Mouse (Mus musculus) bone marrow, adult 2 months (tissue): ENCODE measurements around the gene Pacs1. TPM values are rescaled to one million over a fixed set of nuclear protein-coding genes. Genes with fewer than 3 reads are reported as not detected.

Experiments used
- H3K27ac ChIP-seq: fragments of 200-500 bp; 2 replicates; pipeline ENCODE4 v1.5.1; 2012; ENCODE audit warnings: low read depth, mild to moderate bottlenecking, control low read depth, inconsistent platforms, low read length; ENCODE audit not compliant: control insufficient read depth, poor library complexity, insufficient read depth
- H3K4me1 ChIP-seq: fragments of 200-500 bp; 2 replicates; pipeline ENCODE4 v1.6.1; 2011; ENCODE audit warnings: low read length; ENCODE audit not compliant: control insufficient read depth, insufficient read depth
- H3K4me3 ChIP-seq: fragments of 200-500 bp; replicated peaks from 2 replicates; pipeline ENCODE3; 2011; ENCODE audit warnings: mild to moderate bottlenecking, low read depth, low read length, control low read depth; ENCODE audit not compliant: control insufficient read depth
- CTCF ChIP-seq: fragments of 200-500 bp; IDR thresholded peaks from 2 replicates; pipeline ENCODE4 v1.5.1; 2011; ENCODE audit warnings: low read length, control low read depth; ENCODE audit not compliant: control insufficient read depth, insufficient read depth
- POLR2A ChIP-seq: fragments of 200-500 bp; IDR thresholded peaks from 2 replicates; pipeline ENCODE4 v1.6.1; 2011; ENCODE audit warnings: low read depth, mild to moderate bottlenecking, control low read depth, low read length, borderline replicate concordance; ENCODE audit not compliant: control insufficient read depth
- WGBS: fragments of 180-500 bp; shearing (Covaris S2); methylation state at CpG from one replicate; pipeline ENCODE4 v1.1.7; 2018; 5-methylcytosine and 5-hydroxymethylcytosine counted together
- polyA plus RNA-seq: library from polyadenylated mRNA; stranded (reverse); fragments of >200 nt; gene quantifications from 2 replicates; pipeline ENCODE4 v1.2.4, GENCODE M21; 2011; ENCODE audit warnings: low replicate concordance; ENCODE audit not compliant: missing spikeins, insufficient read depth, insufficient read length

Pacs1 gene
- polyA plus RNA-seq, 1 experiment, result 16.5 TPM

- H3K4me3 ChIP-seq, result no peak overlapping the region
- H3K4me1 ChIP-seq, result peaks cover 1% of the 10 kb centered on the region; the same call in 1 of the 2 replicates
- no peak overlapping the region for H3K27ac ChIP-seq
- 84% methylated on average over 18 of the region's 18 CpGs for WGBS
- TF ChIP-seq POLR2A, result no peak
Observed at GRCm38 (mm10) chr19:5107556-5108270, 165.2 kb downstream of the Pacs1 start.

GRCm38 (mm10) chr19:5106731-5107191, 166.2 kb downstream of the Pacs1 start, which contains the start of gene Rab1b:
Gene Rab1b (minus strand): TSS chr19:5107072.
- Histone ChIP-seq H3K4me1 (peaks cover 1% of the 10 kb centered on the region; the same call in 1 of the 2 replicates), H3K4me3 (peak within 1 kb of the TSS; percentile 82), H3K27ac (peak within 1 kb of the TSS; percentile 87)
- WGBS, result under 1% methylated on average over 46 of the region's 46 CpGs
- TF ChIP-seq CTCF, result no peak
- peak; percentile 51; the same call in 1 of the 2 replicates for TF ChIP-seq POLR2A

DNA sequence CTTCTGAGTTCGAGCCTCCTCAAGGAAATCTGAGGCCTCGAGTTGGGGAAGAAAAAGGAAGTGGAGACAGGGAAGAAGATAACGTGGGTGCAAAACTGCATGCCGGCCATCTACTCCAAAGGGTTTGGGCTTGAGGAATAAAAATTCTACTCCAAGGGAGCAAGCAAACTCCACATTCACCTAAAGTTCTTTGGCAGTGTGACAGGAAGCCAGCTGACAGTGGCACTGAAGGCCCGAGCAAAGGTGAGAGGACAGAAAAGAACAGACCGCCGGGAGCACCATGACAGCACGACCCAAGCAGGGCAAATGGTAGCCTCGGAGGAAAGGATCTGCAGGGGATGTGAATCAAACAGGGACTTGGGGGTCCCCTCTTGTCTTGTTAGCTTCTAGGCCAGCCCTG, 166.8 kb downstream of the Pacs1 start:
- peak overlapping the region; percentile 82 for H3K4me3 ChIP-seq
- WGBS, result under 1% methylated on average over 9 of the region's 9 CpGs
- H3K4me1 ChIP-seq, result peaks cover 1% of the 10 kb centered on the region; the same call in 1 of the 2 replicates
- H3K27ac ChIP-seq, result peak overlapping the region; percentile 87
- no peak for TF ChIP-seq POLR2A
- TF ChIP-seq CTCF, result no peak

GRCm38 (mm10) chr19:5098363-5099143, 174.4 kb downstream of the Pacs1 start, which contains the start of gene Cnih2:
Gene Cnih2 (minus strand): TSS chr19:5098521.
- 10% methylated on average over 45 of the region's 48 CpGs for WGBS
- TF ChIP-seq CTCF (no peak), POLR2A (no peak)
- Histone ChIP-seq H3K27ac (no peak within 1 kb of the TSS), H3K4me3 (no peak within 1 kb of the TSS), H3K4me1 (no peaks in the 10 kb centered on the region)

DNA sequence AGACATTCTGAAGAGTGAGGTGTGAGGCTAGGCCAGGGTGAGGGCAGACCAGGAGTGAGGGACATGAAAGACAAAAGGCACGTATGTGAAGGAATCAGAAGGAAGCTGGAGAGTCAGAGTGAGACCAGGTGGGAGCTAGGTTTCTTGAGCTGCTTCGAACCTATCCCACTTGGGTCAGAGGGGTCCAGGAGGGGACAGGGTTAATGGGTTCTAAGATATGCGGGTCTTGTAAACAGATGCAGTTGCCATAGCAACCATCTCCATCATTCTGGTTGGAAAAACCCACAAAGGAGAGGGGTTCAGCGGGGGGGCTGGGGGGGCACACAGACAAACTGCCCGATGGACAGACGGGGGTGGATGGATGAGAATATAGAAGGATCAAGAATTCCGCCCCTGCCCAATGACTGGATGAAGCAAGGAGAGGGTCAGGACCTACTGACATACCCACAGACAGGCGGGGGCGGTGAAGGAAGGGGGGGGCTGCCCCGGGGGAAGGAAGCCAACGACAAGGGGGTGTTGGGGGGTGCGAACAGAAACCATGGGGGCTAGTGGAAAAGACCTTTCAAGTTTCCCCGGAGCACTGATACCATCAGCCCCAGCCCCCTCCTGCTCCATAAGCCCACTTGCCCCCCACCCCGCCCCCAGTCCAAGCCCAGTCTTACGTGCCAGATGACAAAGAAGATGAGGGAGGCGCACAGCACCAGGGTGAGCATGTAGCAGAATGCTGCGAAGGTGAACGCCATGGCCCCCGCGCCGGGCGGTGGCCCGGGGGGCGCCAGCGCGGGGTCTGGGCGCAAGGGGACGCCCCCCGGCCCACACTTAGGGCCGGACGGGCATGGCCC, 175.2 kb downstream of the Pacs1 start:
- H3K4me3 ChIP-seq, result no peak overlapping the region
- 11% methylated on average over 31 of the region's 31 CpGs for WGBS
- no peaks in the 10 kb centered on the region for H3K4me1 ChIP-seq
- TF ChIP-seq POLR2A, result no peak
- no peak for TF ChIP-seq CTCF
- no peak overlapping the region for H3K27ac ChIP-seq

- TF ChIP-seq CTCF (no peak), POLR2A (no peak)
- no peak overlapping the region for H3K4me3 ChIP-seq
- H3K4me1 ChIP-seq, result no peaks in the 10 kb centered on the region
- WGBS, result 8% methylated on average over 9 of the region's 9 CpGs
- H3K27ac ChIP-seq, result no peak overlapping the region
Observed at GRCm38 (mm10) chr19:5095887-5096474, 176.9 kb downstream of the Pacs1 start.

DNA sequence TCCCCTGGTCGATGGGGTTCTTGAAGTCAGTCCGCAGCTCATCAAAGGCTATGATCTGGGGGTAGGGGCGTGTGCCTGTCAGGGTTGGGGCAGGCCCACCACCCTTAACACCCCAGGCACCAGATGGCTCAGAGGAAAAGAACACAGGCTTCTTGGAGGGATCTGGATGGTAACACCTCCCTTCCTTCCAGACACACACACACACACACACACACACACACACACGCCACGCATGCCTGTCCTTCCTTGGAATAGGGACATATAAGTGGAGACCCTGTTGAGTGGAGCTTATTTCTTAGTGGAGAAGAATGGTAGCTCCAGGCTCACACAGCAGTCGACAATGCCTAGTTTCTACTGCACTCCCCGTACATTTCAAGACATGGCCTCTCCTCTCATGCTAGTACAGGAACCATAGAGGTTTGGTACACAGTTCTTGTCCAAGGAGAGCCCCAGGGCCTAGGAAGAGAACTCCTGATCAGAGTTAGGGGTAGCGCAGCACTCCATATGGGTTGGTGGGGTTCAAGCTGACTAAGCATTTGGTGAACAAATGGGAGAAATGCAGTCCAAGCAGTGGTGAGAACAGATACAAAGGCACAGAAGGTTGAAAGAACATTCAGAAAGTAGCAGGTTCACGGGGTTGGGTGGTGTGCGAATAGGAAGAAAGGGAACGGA, 178.0 kb downstream of the Pacs1 start:
- Histone ChIP-seq H3K4me1 (no peaks in the 10 kb centered on the region), H3K4me3 (no peak overlapping the region), H3K27ac (no peak overlapping the region)
- TF ChIP-seq CTCF (no peak), POLR2A (no peak)
- WGBS, result 50% methylated on average over 11 of the region's 11 CpGs
